Mouse (Mus musculus) monocyte, adult 59 days (primary cell): Measurements from ENCODE around the gene Plcd1. TPM values are rescaled to one million over a fixed set of nuclear protein-coding genes. Genes with fewer than 3 reads are reported as not detected.

Experiments used
- total RNA-seq, 2 experiments: library from RNA; stranded (reverse); gene quantifications; one replicate each; pipeline ENCODE4 v1.2.4; 2023

Gene Plcd1
- total RNA-seq, result 1 to 10 TPM; 5.5 to 6.2 TPM

GRCm38 (mm10) chr9:119093419-119094295 lies at the start of gene Plcd1:
Gene Plcd1, minus strand, starts transcription at chr9:119093502.

GRCm38 (mm10) chr9:119101992-119102782 lies 8.9 kb upstream of the Plcd1 start, which contains the start of gene Dlec1:
Gene Dlec1, plus strand, starts transcription at chr9:119102478.

GRCm38 (mm10) chr9:119052154-119052944 lies 41.0 kb downstream of the Plcd1 start, which contains the start of gene Vill:
Gene Vill, plus strand, starts transcription at chr9:119052778.

Other genes starting within 250 kb of the Plcd1 start
- 10 to 100 TPM in 1 of 2 experiments, 1 to 10 TPM in 1; 9.9 to 14.4 TPM for gene Ctdspl, start 167.0 kb downstream of the Plcd1 start, total RNA-seq
- 10 to 100 TPM; 32.9 to 41.9 TPM for gene Vill, start 40.7 kb downstream of the Plcd1 start, total RNA-seq
- under 1 TPM; 0.39 to 0.52 TPM for gene Dlec1, start 9.0 kb upstream of the Plcd1 start, total RNA-seq
- gene Acaa1b, start 63.6 kb upstream of the Plcd1 start, total RNA-seq, result 1 to 10 TPM; 1.1 to 1.3 TPM
- not detected for gene Gm47289, start 65.7 kb upstream of the Plcd1 start, total RNA-seq
- gene Slc22a13, start 115.6 kb upstream of the Plcd1 start, total RNA-seq, result under 1 TPM in 1 of 2 experiments, not detected in 1; 0.24 TPM
- 10 to 100 TPM; 37.3 to 40.8 TPM for gene Oxsr1, start 228.9 kb upstream of the Plcd1 start, total RNA-seq
- gene Acaa1a, start 246.2 kb upstream of the Plcd1 start, total RNA-seq, result 10 to 100 TPM; 71.9 to 80.1 TPM
- 100 to 1,000 TPM; 107 to 123 TPM for gene Myd88, start 247.9 kb upstream of the Plcd1 start, total RNA-seq